Mouse (Mus musculus) cerebral cortex, adult 2 months (tissue): ENCODE data around the gene Dennd1a.

Experiments used
- WGBS: fragments of 180-500 bp; shearing (Covaris S2); methylation state at CpG from one replicate; pipeline ENCODE4 v1.1.7; 2018; 5-methylcytosine and 5-hydroxymethylcytosine counted together

Gene Dennd1a

DNA sequence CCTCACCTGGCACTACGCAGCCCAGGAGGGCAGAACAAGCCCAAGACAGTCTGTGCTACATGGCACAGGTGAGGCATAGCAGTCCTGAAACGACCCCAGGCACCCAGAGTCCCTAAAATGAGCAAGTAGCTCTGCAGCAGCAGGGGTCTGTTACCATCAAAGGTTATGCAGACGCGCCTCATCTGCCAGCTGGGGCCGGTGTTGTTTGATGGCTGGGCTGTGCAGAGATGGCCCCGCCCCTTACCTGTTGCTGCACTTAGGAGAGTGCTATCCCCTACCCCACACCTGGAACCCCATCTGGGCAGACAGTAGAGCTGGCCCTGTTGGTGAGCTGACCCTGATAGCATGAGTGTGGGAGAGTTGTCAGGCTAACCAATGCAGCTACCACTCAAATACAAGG lies 526.6 kb downstream of the Dennd1a start:
- whole genome bisulfite sequencing, result 74% methylated on average over 6 of the region's 6 CpGs

DNA sequence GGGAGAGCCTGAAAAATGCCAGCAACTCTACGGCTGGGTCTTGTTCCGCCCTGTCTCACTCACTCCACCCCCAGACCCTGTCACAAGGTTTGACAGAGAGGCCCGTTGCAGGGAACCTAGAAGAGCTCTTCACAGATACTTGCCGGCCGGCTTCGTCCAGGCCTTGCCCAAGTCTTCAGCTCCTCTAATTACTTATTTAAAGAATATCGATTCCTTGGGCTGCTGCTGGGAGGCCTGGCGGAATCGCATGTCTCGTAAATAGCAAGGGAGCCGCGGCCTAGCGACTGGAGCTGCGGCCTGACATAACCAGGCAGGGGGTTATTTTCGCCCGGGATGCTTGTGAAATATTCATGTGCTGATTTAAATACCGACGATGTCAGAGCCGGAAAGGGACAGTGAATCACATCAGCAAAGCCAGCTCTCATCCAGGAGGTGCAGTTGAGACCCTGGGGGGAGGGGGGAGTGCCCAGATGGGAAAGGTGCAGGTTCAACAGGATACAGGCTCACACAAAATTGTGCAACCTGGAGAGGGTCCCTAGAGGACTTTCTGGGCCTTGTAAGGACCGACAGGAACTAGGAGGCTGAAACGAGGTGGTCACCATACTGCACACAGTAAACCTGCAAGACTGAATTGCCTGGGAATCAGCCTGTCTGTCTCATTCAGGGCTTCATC lies 528.7 kb downstream of the Dennd1a start:
- 37% methylated on average over 21 of the region's 21 CpGs for WGBS

DNA sequence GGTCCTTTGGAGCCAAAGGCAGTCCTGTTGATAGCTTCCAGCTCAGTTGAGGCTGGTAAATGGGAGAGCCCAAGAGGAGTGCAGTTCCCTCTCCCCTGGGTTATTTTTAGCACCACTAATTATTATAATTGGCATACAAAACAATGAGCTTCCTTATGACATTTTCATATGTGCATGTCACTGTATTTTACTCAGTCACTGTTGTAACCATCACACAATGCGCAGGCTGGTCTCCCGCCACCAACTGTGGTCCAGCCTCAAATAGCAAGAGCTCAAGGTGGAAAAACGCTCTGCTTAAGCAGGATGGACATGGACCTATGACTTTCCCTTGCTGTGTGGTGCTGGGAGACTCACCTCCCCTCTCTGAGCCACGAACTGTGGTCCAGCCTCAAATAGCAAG lies 529.4 kb downstream of the Dennd1a start:
- WGBS, result 87% methylated on average over 4 of the region's 4 CpGs

DNA sequence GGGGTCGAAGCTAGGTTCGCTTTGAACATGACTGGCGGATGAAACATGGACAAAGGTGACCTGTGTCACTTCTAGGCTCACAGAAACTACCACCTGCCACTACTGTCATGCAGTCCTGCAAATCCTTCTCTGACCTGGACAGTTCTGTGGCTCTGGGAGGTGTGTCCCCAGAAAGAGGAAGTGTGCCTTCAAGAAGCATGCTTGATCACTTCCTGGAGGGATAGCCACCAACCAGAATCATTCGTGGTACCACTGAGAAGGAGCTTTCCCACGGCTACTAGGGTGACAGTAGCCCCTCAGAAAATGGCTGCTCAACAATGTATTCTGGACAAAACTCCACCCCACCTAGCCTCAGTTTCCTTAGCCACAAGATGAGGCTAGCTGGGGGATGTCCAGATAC lies 530.2 kb downstream of the Dennd1a start:
- 89% methylated on average over 5 of the region's 5 CpGs for WGBS

DNA sequence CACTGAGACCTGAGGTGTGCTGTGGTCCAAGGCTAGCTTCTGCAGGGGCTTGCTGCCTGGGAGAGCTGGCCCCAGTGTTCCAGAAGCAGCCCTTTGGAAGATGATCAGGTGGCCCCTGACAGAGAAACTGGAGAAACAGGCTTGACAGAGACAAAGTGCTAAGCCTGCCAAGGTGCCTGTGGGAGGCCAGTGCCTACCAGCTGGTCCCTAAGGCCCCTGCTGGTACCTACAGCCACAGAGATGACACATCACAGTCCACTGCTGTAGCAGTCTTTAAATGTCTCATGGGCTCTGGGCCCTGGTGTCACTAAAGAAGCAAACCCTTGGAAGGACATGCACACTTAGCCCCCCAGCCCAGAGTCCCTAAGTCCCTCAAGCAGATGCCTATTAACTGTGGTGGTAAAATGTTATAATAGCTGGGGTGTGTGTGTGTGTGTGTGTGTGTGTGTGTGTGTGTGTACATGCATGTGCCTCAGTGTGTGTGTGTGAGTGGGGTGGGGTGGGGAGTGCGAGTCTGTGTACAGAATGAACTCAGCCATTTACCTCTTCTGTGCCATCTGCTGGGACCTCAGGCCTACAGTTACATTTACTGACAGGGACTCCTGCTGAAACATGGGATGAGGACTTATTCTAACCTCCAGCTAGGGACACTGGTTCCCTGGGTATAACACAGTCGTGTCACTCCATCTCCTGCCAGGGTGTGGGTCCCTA lies 530.8 kb downstream of the Dennd1a start:
- WGBS, result 82% methylated on average over 2 of the region's 2 CpGs

DNA sequence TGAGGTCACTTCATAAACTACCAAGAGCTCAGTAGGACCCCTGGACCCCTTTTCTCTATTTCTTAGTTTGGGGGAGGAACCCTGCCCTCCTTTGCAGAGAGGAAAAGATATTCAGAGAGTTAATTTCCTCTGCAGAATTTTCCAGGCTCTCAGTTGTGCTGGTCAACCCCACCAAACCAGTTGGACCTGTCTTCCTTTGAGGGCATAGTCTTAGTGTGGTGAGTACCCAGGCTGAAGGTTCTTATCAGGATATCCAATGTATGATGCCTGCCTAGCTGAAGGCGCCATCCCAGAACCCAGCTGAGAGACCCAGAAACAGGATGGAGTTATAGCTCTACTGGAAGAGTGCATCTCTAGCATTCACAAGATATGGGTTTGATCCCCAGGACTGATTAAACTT lies 536.1 kb downstream of the Dennd1a start:
- 95% methylated on average over 1 of the region's 1 CpGs for WGBS

DNA sequence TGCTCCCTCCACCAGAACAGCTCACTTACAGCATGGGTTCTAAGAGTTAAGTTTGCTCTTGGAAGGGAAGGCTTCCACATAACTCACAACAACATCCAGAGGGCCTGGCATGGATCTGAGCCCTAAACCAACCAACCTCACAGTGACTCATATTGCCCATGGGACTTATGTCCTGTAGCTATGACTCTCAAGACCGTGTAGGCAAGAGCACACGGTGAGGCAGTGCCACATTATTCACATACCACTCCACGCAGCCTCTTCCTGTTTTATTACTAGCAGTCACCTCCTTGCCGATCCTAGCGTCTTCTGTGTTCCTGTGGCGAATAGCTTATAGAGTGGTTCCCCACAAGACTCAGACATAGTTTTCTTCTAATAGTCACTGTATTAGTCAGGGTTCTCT lies 537.9 kb downstream of the Dennd1a start:
- WGBS, result 72% methylated on average over 6 of the region's 6 CpGs
